Mouse (Mus musculus) G1E (cell line): ENCODE results near the gene Dscam.

Experiments used
- CTCF ChIP-seq: IDR thresholded peaks from 2 replicates; pipeline ENCODE4 v1.5.1; 2012; ENCODE audit warnings: low read depth, low read length, inconsistent platforms, mixed read lengths
- GATA2 ChIP-seq: IDR thresholded peaks from 2 replicates; pipeline ENCODE4 v1.6.1; 2012; ENCODE audit warnings: low read depth, low read length, inconsistent platforms, borderline replicate concordance
- POLR2AphosphoS5 ChIP-seq: IDR thresholded peaks from 2 replicates; pipeline ENCODE4 v1.6.1; 2012; ENCODE audit warnings: low read depth, low read length, inconsistent platforms; ENCODE audit not compliant: insufficient replicate concordance

GRCm38 (mm10) chr16:96722135-96722534 is 448.4 kb downstream of the Dscam start:
- no peak for TF ChIP-seq CTCF
- no peak for TF ChIP-seq GATA2
- TF ChIP-seq POLR2AphosphoS5, result no peak
